Mouse (Mus musculus) liver, embryonic 14.5 days (tissue): ENCODE measurements around the gene Fam214a.

Source experiments
- CTCF ChIP-seq: IDR thresholded peaks from 2 replicates; pipeline ENCODE4 v1.5.1; 2016; ENCODE audit warnings: antibody characterized with exemption, low read depth, control low read depth
- EP300 ChIP-seq: IDR thresholded peaks from 2 replicates; pipeline ENCODE4 v1.6.1; 2016; ENCODE audit warnings: antibody characterized with exemption, low read depth

DNA sequence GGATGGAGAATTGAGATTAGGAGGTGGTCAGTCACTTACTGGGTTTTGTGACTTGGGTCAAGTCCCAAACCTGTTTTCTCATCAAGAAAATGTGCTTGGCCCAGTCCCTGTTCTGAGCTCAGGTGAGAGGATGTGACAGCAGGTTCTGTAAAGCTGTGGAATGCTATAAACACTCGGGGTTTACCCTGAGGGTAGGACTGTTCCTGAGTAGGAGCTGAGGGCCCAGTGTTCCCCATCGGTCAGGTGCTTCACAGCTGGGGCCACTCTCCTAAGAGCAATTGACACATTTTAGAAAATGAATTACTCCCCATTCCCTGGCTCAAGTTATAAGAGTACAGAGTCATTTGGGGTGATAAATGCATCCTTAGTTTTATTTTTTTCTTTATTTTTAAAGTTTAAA, 11.3 kb downstream of the Fam214a start:
- TF ChIP-seq EP300, result no peak
- no peak for TF ChIP-seq CTCF
